16 mouse cellular contexts compared by ENCODE assay signal in genomic region chr6:65613924-65614585, GRCm38 (mm10). TPM values are rescaled to one million over a fixed set of nuclear protein-coding genes. Genes with fewer than 3 reads are reported as not detected.
DNase-seq lines count a peak whose midpoint lies in the region; ATAC-seq and TF ChIP-seq lines count a peak whose summit lies in the region.
"Had no signal": no experiment of that assay in that cellular context is flagged by ENCODE, and none has a peak within 500 bp of the region (broad histone marks: within the 10 kb centered on the region; RNA-seq: fewer than 3 reads in every experiment).

No protein-coding gene starts in this region.

- ATAC-seq in hematopoietic stem cell, adult 5-6 weeks (replicated peaks in 1 of 2; ENCODE audit: insufficient read depth in 1 of 2, low FRiP score in 2 of 2, low TSS enrichment in 1 of 2, low read depth in 1 of 2, poor library complexity in 2 of 2, severe bottlenecking in 2 of 2), result peak; percentile 61 to 77
- ATAC-seq in monocyte, adult 5-6 weeks (replicated peaks; ENCODE audit: insufficient number of reproducible peaks, low FRiP score, low TSS enrichment, poor library complexity, severe bottlenecking), result peak; percentile 68
- ATAC-seq: forebrain, embryonic 15.5 days; hindbrain, embryonic 16.5 days; inflammation-experienced regulatory T-cells, adult 6 months; intestine, postnatal 0 days had no signal

- DNase-seq in cerebellum, postnatal 25 days, result peak; percentile 6 to 8
- no peak for DNase-seq in cerebellum, adult 18-20 months
- DNase-seq in right cerebral cortex, postnatal 14 days, result no peak
- no peak for DNase-seq in gastrocnemius, postnatal 25 days
- DNase-seq: adrenal gland, postnatal 10 days; cerebellum, adult 8-10 months had no signal

- H3K27ac ChIP-seq in bone marrow macrophage, adult 2 months (ENCODE audit: insufficient read depth, low read depth, low read length), result peak overlapping the region; percentile 65
- H3K27ac ChIP-seq: embryonic facial prominence, embryonic 12.5 days; forebrain, embryonic 15.5 days; hindbrain, embryonic 12.5 days had no signal

- peaks cover 25% of the 10 kb centered on the region for H3K4me1 ChIP-seq in bone marrow macrophage, adult 2 months (ENCODE audit: control insufficient read depth, insufficient read depth, low read length)
- H3K4me1 ChIP-seq: embryonic facial prominence, embryonic 12.5 days; forebrain, embryonic 15.5 days; hindbrain, embryonic 12.5 days had no signal

- TF ChIP-seq POLR2A in bone marrow macrophage, adult 2 months (IDR thresholded peaks at IDR 0.05; ENCODE audit: borderline replicate concordance, low read depth, low read length), result no peak

- H3K4me3 ChIP-seq in bone marrow macrophage, adult 2 months (ENCODE audit: insufficient read depth, low read length), result no peak overlapping the region
- H3K4me3 ChIP-seq: embryonic facial prominence, embryonic 12.5 days; forebrain, embryonic 15.5 days; heart, embryonic 12.5 days; hindbrain, embryonic 12.5 days had no signal

- no peak for TF ChIP-seq CTCF in bone marrow macrophage, adult 2 months (IDR thresholded peaks at IDR 0.05; ENCODE audit: low read depth, low read length)

RNA-seq across cellular contexts. Expression of gene Ndnf, which starts 57.3 kb away (rescaled TPM):
- 0.11 and 0.12 TPM in 2 replicates for polyA plus RNA-seq in bone marrow macrophage, adult 2 months (2012; ENCODE audit: insufficient read depth, insufficient read length, missing spikeins)
- 0.35 and 1.1 TPM in 2 replicates for total RNA-seq in hematopoietic stem cell, adult 5-6 weeks (2017)
- total RNA-seq in monocyte, adult 5-6 weeks (2017), result 4.3 to 14.0 TPM (median 13.8 TPM) in 3 replicates
- total RNA-seq in gastrocnemius, postnatal 25 days (2021), result under 1 TPM; 0.38 to 0.40 TPM

Comparison
In these comparisons a context has a peak if more than half of its experiments do, and no peak if none do; other contexts are left out.
1. DNase-seq: peak in cerebellum, postnatal 25 days (2 of 2); none in cerebellum, adult 18-20 months (0 of 2), right cerebral cortex, postnatal 14 days (single experiment) and gastrocnemius, postnatal 25 days (single experiment).